Mouse (Mus musculus) hindlimb bud, embryonic 11.5 days (tissue): ENCODE results near the gene D830030K20Rik.
"Not testable (repeated sequence)": the region's sequence is repeated elsewhere in the genome, so short reads cannot be mapped to it uniquely, and the experiment has no call there.

Source experiments
- DNase-seq: peaks from one replicate; pipeline ENCODE4 v3.0.0-alpha.2; 2012; ENCODE audit warnings: low read depth, low spot score; ENCODE audit errors: extremely low spot score

Gene D830030K20Rik

GRCm38 (mm10) chr14:3208272-3209152, at the start of gene D830030K20Rik:
TSS of gene D830030K20Rik (plus strand) at chr14:3208488.
- DNase-seq: not testable (repeated sequence)

GRCm38 (mm10) chr14:3187955-3188354, 20.3 kb upstream of the D830030K20Rik start, which contains the start of gene Gm5795:
TSS of gene Gm5795 (plus strand) at chr14:3188255.
- DNase-seq: not testable (repeated sequence)

DNA sequence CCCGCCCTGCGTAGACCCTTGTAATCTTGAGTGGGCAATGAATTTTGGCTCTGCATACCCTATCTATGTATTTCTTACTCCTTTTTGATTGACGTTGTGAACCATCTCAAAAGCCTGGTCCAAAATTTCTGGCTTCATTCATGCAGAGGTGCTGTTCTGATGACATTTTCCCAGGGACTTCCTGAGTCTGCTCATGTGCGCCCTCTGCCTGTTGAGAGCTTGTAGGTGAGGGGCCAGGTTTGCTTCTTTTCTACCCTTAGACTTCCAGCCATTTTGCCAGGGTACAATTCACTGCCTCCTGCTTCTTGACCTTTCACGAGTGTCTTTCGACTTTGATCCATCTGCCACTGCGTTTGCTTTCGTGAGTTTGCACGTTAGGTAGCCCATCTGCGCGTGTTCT, 1.1 kb downstream of the D830030K20Rik start:
- not testable (repeated sequence) for DNase-seq

DNA sequence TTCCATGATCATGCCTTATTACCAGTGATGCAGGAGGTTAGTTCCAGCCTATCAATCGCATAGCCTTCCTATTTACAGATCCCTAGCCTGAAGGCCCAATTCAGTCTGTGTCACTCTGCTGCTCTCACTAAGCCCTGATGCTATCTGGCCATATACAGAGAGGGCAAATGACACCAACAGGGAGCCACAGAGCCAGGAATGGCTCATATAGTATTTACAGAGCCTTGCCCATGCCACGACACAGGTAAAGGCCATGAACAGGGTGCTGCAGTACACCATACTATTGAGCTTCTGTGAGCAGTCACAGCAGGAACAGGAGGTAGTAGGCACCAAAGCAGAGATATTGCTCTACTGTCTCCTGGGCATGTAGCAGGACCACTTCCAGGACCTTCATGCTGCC, 54.2 kb downstream of the D830030K20Rik start:
- DNase-seq: not testable (repeated sequence)
